Mouse (Mus musculus) liver, postnatal 0 days (tissue): ENCODE results near the gene Grm7. TPM values are rescaled to one million over a fixed set of nuclear protein-coding genes. Genes with fewer than 3 reads are reported as not detected.
A peak's percentile ranks its signal among the peaks of the same experiment; 100 is the strongest.

Experiments
- ATAC-seq: fragments of 200-750 bp; cut with Nextera tagmentation; 2 replicates; pipeline ENCODE4 v1.8.0; 2017; ENCODE audit warnings: mild to moderate bottlenecking, moderate library complexity
- DNase-seq: peaks from one replicate; pipeline ENCODE4 v3.0.0-alpha.2; 2016
- H3K27ac ChIP-seq: fragments of 300-500 bp; sonication (generic); 2 replicates; pipeline ENCODE4 v1.5.1; 2014; ENCODE audit warnings: antibody characterized with exemption, moderate library complexity, mild to moderate bottlenecking, low read depth
- H3K27me3 ChIP-seq: fragments of 300-500 bp; sonication (generic); 2 replicates; pipeline ENCODE4 v1.6.1; 2014; ENCODE audit warnings: low read length, control low read depth, mixed read lengths; ENCODE audit not compliant: insufficient read depth
- H3K36me3 ChIP-seq: fragments of 300-500 bp; sonication (generic); replicated peaks from 2 replicates; pipeline ENCODE4 v1.6.1; 2014; ENCODE audit warnings: mild to moderate bottlenecking, control low read depth, low read length, moderate library complexity, mixed read lengths; ENCODE audit not compliant: insufficient read depth
- H3K4me1 ChIP-seq: fragments of 300-500 bp; sonication (generic); 2 replicates; pipeline ENCODE4 v1.6.1; 2014; ENCODE audit warnings: antibody characterized with exemption, mild to moderate bottlenecking, control low read depth; ENCODE audit not compliant: insufficient read depth
- H3K4me2 ChIP-seq: fragments of 300-500 bp; sonication (generic); 2 replicates; pipeline ENCODE4 v1.6.1; 2014; ENCODE audit warnings: low read depth, mild to moderate bottlenecking, low read length, moderate library complexity, mixed read lengths
- H3K4me3 ChIP-seq: fragments of 300-500 bp; sonication (generic); 2 replicates; pipeline ENCODE4 v1.5.1; 2014; ENCODE audit warnings: low read depth, low read length
- H3K9ac ChIP-seq: fragments of 300-500 bp; sonication (generic); replicated peaks from 2 replicates; pipeline ENCODE4 v1.6.1; 2014; ENCODE audit warnings: mild to moderate bottlenecking, moderate library complexity
- H3K9me3 ChIP-seq: fragments of 300-500 bp; sonication (generic); 2 replicates; pipeline ENCODE4 v1.6.1; 2016; ENCODE audit warnings: mild to moderate bottlenecking, control low read depth, low read length, mixed read lengths
- CTCF ChIP-seq: sonication (generic); IDR thresholded peaks from 2 replicates; pipeline ENCODE4 v1.5.1; 2016; ENCODE audit warnings: antibody characterized with exemption, low read depth
- EP300 ChIP-seq: IDR thresholded peaks from 2 replicates; pipeline ENCODE4 v1.6.1; 2016; ENCODE audit warnings: antibody characterized with exemption, low read depth, mild to moderate bottlenecking
- WGBS: fragments of 180-500 bp; shearing (Covaris S2); extraction: QIAGEN DNeasy Blood & Tissue Kit; methylation state at CpG from one replicate; pipeline ENCODE4 v1.1.7; 2014; ENCODE audit not compliant: insufficient replicate concordance; 5-methylcytosine and 5-hydroxymethylcytosine counted together
- polyA plus RNA-seq: library from polyadenylated mRNA; unstranded; fragments of >200 nt; fragmentation: Nextera tagmentation; extraction: Ambion mirVana; gene quantifications from 2 replicates; pipeline ENCODE4 v1.2.1, GENCODE M21; 2015

The Grm7 gene
- polyA plus RNA-seq, 1 experiment from 2014 or later = not detected

- no peak overlapping the region for H3K27ac ChIP-seq
- no peak for ATAC-seq
These were observed 403.9 kb downstream of the Grm7 start for GRCm38 (mm10) chr6:111049247-111049646.

GRCm38 (mm10) chr6:111054001-111054975, 408.9 kb downstream of the Grm7 start:
- no peaks in the 10 kb centered on the region for H3K9me3 ChIP-seq
- TF ChIP-seq EP300 = no peak
- TF ChIP-seq CTCF = no peak
- no peak overlapping the region for H3K4me3 ChIP-seq
- no peaks in the 10 kb centered on the region for H3K4me1 ChIP-seq
- 63% methylated on average over 7 of the region's 7 CpGs for WGBS
- H3K27ac ChIP-seq = no peak overlapping the region
- H3K36me3 ChIP-seq = no peaks in the 10 kb centered on the region
- no peaks in the 10 kb centered on the region for H3K27me3 ChIP-seq
- no peak overlapping the region for H3K4me2 ChIP-seq
- DNase-seq (no peak), ATAC-seq (no peak)
- no peak overlapping the region for H3K9ac ChIP-seq

More at GRCm38 (mm10) chr6:111049247-111049646, 403.9 kb downstream of the Grm7 start:
- Histone ChIP-seq H3K4me2 (no peak overlapping the region), H3K9me3 (no peaks in the 10 kb centered on the region), H3K9ac (no peak overlapping the region), H3K27me3 (no peaks in the 10 kb centered on the region), H3K4me3 (no peak overlapping the region), H3K4me1 (no peaks in the 10 kb centered on the region), H3K36me3 (no peaks in the 10 kb centered on the region)
- TF ChIP-seq EP300 (no peak), CTCF (no peak)
- DNase-seq = no peak

GRCm38 (mm10) chr6:111057798-111058197, 412.4 kb downstream of the Grm7 start:
- peak; percentile 4; the same call in 1 of the 2 replicates for TF ChIP-seq CTCF
- no peak for TF ChIP-seq EP300
- Histone ChIP-seq H3K27me3 (no peaks in the 10 kb centered on the region), H3K9me3 (no peaks in the 10 kb centered on the region), H3K4me2 (no peak overlapping the region), H3K4me3 (no peak overlapping the region), H3K27ac (no peak overlapping the region), H3K4me1 (no peaks in the 10 kb centered on the region), H3K9ac (no peak overlapping the region), H3K36me3 (no peaks in the 10 kb centered on the region)
- DNase-seq = no peak
- WGBS = 75% methylated on average over 3 of the region's 3 CpGs
- no peak for ATAC-seq

- DNase-seq (no peak), ATAC-seq (no peak)
- no peak overlapping the region for H3K27ac ChIP-seq
- H3K9me3 ChIP-seq = no peaks in the 10 kb centered on the region
- no peak overlapping the region for H3K9ac ChIP-seq
- no peaks in the 10 kb centered on the region for H3K36me3 ChIP-seq
- no peak overlapping the region for H3K4me3 ChIP-seq
- H3K4me1 ChIP-seq = no peaks in the 10 kb centered on the region
- no peaks in the 10 kb centered on the region for H3K27me3 ChIP-seq
- TF ChIP-seq EP300 (no peak), CTCF (no peak)
- 66% methylated on average over 4 of the region's 4 CpGs for WGBS
- H3K4me2 ChIP-seq = no peak overlapping the region
These were observed 414.6 kb downstream of the Grm7 start for GRCm38 (mm10) chr6:111060004-111060403.

GRCm38 (mm10) chr6:111084569-111084968, 439.2 kb downstream of the Grm7 start:
- H3K36me3 ChIP-seq = no peaks in the 10 kb centered on the region
- DNase-seq (no peak), ATAC-seq (no peak)
- H3K27me3 ChIP-seq = no peaks in the 10 kb centered on the region
- no peak overlapping the region for H3K4me2 ChIP-seq
- no peak overlapping the region for H3K9ac ChIP-seq
- H3K4me1 ChIP-seq = no peaks in the 10 kb centered on the region
- no peak for TF ChIP-seq EP300
- no peak for TF ChIP-seq CTCF
- no peak overlapping the region for H3K27ac ChIP-seq
- no peak overlapping the region for H3K4me3 ChIP-seq
- WGBS = 67% methylated on average over 3 of the region's 3 CpGs
- no peaks in the 10 kb centered on the region for H3K9me3 ChIP-seq

- H3K27ac ChIP-seq = no peak overlapping the region
- no peaks in the 10 kb centered on the region for H3K36me3 ChIP-seq
- H3K9ac ChIP-seq = no peak overlapping the region
- TF ChIP-seq CTCF (no peak), EP300 (no peak)
- H3K9me3 ChIP-seq = no peaks in the 10 kb centered on the region
- 66% methylated on average over 1 of the region's 1 CpGs for whole genome bisulfite sequencing
- no peak overlapping the region for H3K4me3 ChIP-seq
- H3K4me1 ChIP-seq = no peaks in the 10 kb centered on the region
- DNase-seq (no peak), ATAC-seq (no peak)
- no peak overlapping the region for H3K4me2 ChIP-seq
- no peaks in the 10 kb centered on the region for H3K27me3 ChIP-seq
These were observed 449.4 kb downstream of the Grm7 start for GRCm38 (mm10) chr6:111094818-111095217.
